Mouse (Mus musculus): ENCODE results near the gene Myh7. TPM values are rescaled to one million over a fixed set of nuclear protein-coding genes. Genes with fewer than 3 reads are reported as not detected.

The Myh7 gene
- total RNA-seq, 1 experiment: 3.3 TPM

DNA sequence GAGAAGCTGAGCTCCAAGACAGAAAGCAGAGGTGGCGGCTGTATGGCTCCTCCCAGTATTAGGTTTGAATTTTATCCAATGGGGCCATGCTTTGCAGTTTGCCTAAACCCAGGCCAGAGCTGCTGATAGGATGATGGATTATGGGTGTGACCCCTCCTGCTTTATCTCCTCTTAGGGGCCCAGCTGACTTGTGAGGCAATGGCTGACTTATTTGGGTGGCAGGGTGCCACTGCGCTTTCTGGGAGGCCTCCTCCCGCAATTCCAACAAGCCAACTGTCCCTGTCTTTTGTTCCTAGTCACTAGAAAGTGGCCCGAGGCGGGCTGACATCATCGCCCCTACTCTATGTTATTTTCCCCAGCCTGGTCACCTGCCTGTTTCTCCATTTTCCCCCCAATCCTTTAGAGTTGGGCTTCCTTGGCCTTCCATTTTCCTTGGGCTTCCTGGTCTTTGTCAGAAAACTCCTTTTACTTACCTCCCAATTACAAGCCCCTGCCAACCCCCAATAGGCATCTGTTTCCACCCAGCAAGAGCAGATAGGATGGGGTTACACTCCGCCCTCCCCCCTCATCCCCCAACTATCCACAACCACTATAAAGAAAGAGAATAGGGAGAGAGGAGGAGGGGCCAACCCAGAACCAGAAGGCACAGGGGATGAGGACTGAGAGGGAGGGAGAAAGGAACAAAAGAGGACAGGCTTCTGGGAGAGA lies 69.6 kb downstream of the Myh7 start:
- no peak for TF ChIP-seq CHD2 (IDR thresholded peaks at IDR 0.05; ENCODE audit: low read depth, low read length)
- no peak for TF ChIP-seq ZC3H11A (IDR thresholded peaks at IDR 0.05; ENCODE audit: borderline replicate concordance, low read depth, low read length)
- no peak for TF ChIP-seq HCFC1 (IDR thresholded peaks at IDR 0.05; ENCODE audit: borderline replicate concordance, insufficient read depth, low read length)
- no peak for TF ChIP-seq ZNF384 (IDR thresholded peaks at IDR 0.05; ENCODE audit: low read depth, low read length)
- TF ChIP-seq MAFK (IDR thresholded peaks at IDR 0.05; ENCODE audit: insufficient read depth, low read depth, low read length): no peak
- Histone ChIP-seq H3K36me3 (ENCODE audit: control insufficient read depth, insufficient read depth, low read length, poor library complexity, severe bottlenecking) (peaks cover 14% of the 10 kb centered on the region; the same call in 1 of the 2 replicates), H3K27ac (ENCODE audit: insufficient read depth, low read depth, low read length, poor library complexity, severe bottlenecking) (peak overlapping the region; percentile 70), H3K9ac (ENCODE audit: insufficient read depth, low read depth, low read length, poor library complexity, severe bottlenecking) (peak overlapping the region; percentile 90), H3K4me1 (ENCODE audit: control insufficient read depth in 2 of 2, insufficient read depth in 2 of 2, low read length in 2 of 2, poor library complexity in 1 of 2) (peaks cover 10 to 11% of the 10 kb centered on the region in 2 experiments; a peak in 3 of 4 replicates), H3K4me3 (ENCODE audit: insufficient read depth in 1 of 2, low read depth in 1 of 2, low read length in 2 of 2, poor library complexity in 1 of 2, severe bottlenecking in 1 of 2) (peak overlapping the region; percentile 81 to 83), H3K9me3 (ENCODE audit: control insufficient read depth, insufficient read depth, low read depth, low read length) (no peaks in the 10 kb centered on the region)
- in situ Hi-C loops (cut with MboI; ENCODE audit: low sequenced_read_pairs in 2 of 2, unreplicated experiment in 2 of 2): no loop called here
- DNase-seq (ENCODE audit: low read depth, low spot score): peak; percentile 37

Other genes starting within 250 kb of the Myh7 start
- 0.36 and 0.48 TPM in 2 replicates for gene Slc7a8, start 212.7 kb downstream of the Myh7 start, total RNA-seq (2012; rRNA removed)
- 1.5 and 1.9 TPM in 2 replicates for gene Rnf212b, start 180.5 kb downstream of the Myh7 start, total RNA-seq (2012; rRNA removed)
- 2.5 and 3.9 TPM in 2 replicates for gene Homez, start 123.7 kb downstream of the Myh7 start, total RNA-seq (2012; rRNA removed)
- gene Ppp1r3e, start 117.1 kb downstream of the Myh7 start, total RNA-seq (2012; rRNA removed): 0.62 and 0.74 TPM in 2 replicates
- 7.7 and 9.4 TPM in 2 replicates for gene Bcl2l2, start 111.2 kb downstream of the Myh7 start, total RNA-seq (2012; rRNA removed)
- 0.71 and 0.79 TPM in 2 replicates for gene Gm20521, start 111.2 kb downstream of the Myh7 start, total RNA-seq (2012; rRNA removed)
- gene Pabpn1, start 102.1 kb downstream of the Myh7 start, total RNA-seq (2012; rRNA removed): 76.8 and 117 TPM in 2 replicates
- gene Slc22a17, start 81.5 kb downstream of the Myh7 start, total RNA-seq (2012; rRNA removed): 5.2 and 16.2 TPM in 2 replicates
- 10.8 and 28.3 TPM in 2 replicates for gene Efs, start 68.5 kb downstream of the Myh7 start, total RNA-seq (2012; rRNA removed)
- 0.27 and 0.74 TPM in 2 replicates for gene Il25, start 61.9 kb downstream of the Myh7 start, total RNA-seq (2012; rRNA removed)
- gene Cmtm5, start 58.4 kb downstream of the Myh7 start, total RNA-seq (2012; rRNA removed): 0.74 TPM in 1 of 2 replicates, not detected in the other
- gene Myh6, start 27.7 kb downstream of the Myh7 start, total RNA-seq (2012; rRNA removed): 7.1 and 8.8 TPM in 2 replicates
- gene Gm17428, start 17.7 kb downstream of the Myh7 start, total RNA-seq (2012; rRNA removed): not detected in 2 replicates
- 53.5 and 90.9 TPM in 2 replicates for gene Ngdn, start 20.8 kb upstream of the Myh7 start, total RNA-seq (2012; rRNA removed)
- 9.4 and 12.4 TPM in 2 replicates for gene Zfhx2, start 97.7 kb upstream of the Myh7 start, total RNA-seq (2012; rRNA removed)
- gene Thtpa, start 100.2 kb upstream of the Myh7 start, total RNA-seq (2012; rRNA removed): 7.9 and 11.9 TPM in 2 replicates
- gene Ap1g2, start 112.0 kb upstream of the Myh7 start, total RNA-seq (2012; rRNA removed): 5.9 and 14.1 TPM in 2 replicates
- gene Jph4, start 122.3 kb upstream of the Myh7 start, total RNA-seq (2012; rRNA removed): 1.7 and 3.8 TPM in 2 replicates
- not detected in 2 replicates for gene Dhrs2, start 227.4 kb upstream of the Myh7 start, total RNA-seq (2012; rRNA removed)

Measured in ES-E14 (cell line).